ENCODE assay signal across 15 mouse cellular contexts in the genomic region with DNA sequence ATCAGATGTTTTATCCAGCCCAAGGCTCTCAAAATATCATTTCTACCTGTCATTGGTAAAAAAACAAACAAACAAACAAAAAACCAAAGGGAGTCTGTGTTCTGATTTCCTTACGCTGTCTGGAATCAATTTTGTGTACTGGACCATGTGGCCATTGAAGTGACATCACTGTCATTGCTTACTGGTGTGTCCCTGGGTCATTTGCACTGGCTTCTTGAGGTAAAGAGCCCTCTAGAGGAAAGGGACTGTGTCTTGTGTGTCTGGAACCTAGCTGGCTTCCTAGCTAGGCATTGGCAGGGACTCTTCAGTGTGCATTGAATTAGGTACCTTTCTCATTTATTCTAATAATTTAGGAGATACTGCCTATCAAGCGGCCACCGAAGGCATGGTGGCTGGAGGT.
DNase-seq lines count a peak whose midpoint lies in the region; ATAC-seq and TF ChIP-seq lines count a peak whose summit lies in the region.
"Had no signal": no experiment of that assay in that cellular context is flagged by ENCODE, and none has a peak within 500 bp of the region (broad histone marks: within the 10 kb centered on the region; RNA-seq: fewer than 3 reads in every experiment).

No protein-coding gene starts in this region.

- H3K4me3 ChIP-seq in heart, adult 2 months = no peak overlapping the region
- no peak overlapping the region for H3K4me3 ChIP-seq in lung, embryonic 14.5 days (ENCODE audit: low read depth, low read length)
- H3K4me3 ChIP-seq in bone marrow, adult 2 months (replicated peaks; ENCODE audit: control insufficient read depth, low read depth, low read length) = no peak overlapping the region
- H3K4me3 ChIP-seq: heart, embryonic 13.5 days; hindbrain, embryonic 13.5 days; neural tube, embryonic 15.5 days had no signal

- H3K9ac ChIP-seq in heart, adult 2 months (ENCODE audit: low read depth, low read length) = no peak overlapping the region
- H3K9ac ChIP-seq in lung, embryonic 14.5 days = no peak overlapping the region
- H3K9ac ChIP-seq: heart, embryonic 13.5 days; hindbrain, embryonic 13.5 days; neural tube, embryonic 15.5 days had no signal

- H3K9me3 ChIP-seq in lung, embryonic 14.5 days (ENCODE audit: low read depth, low read length) = no peaks in the 10 kb centered on the region
- H3K9me3 ChIP-seq: heart, embryonic 13.5 days; hindbrain, embryonic 13.5 days; neural tube, embryonic 15.5 days had no signal

- WGBS in heart, adult 2 months = 91% methylated on average over 3 of the region's 3 CpGs
- WGBS in lung, embryonic 14.5 days = 89% methylated on average over 3 of the region's 3 CpGs
- 78% methylated on average over 3 of the region's 3 CpGs for WGBS in bone marrow, adult 2 months

- no peak for DNase-seq in heart, adult 2 months
- no peak for DNase-seq in heart, postnatal 14 days
- DNase-seq in lung, embryonic 14.5 days = no peak
- no peak for DNase-seq in lung, postnatal 36 days
- DNase-seq in retina, postnatal 1 day = peak; percentile 72
- no peak for DNase-seq in testis, postnatal 10 days (ENCODE audit: low spot score)
- DNase-seq: cerebellum, adult 11-12 months; gastrocnemius, postnatal 14 days; layer of hippocampus, adult 9-11 months; right cerebral cortex, postnatal 14 days; thymus, postnatal 25 days had no signal

- H3K4me1 ChIP-seq in heart, adult 2 months (ENCODE audit: control insufficient read depth, insufficient read depth, low read length) = peaks cover 10% of the 10 kb centered on the region
- 0 out of 2 replicates have a peak, but pooled peaks cover 17% of the 10 kb centered on the region for H3K4me1 ChIP-seq in lung, embryonic 14.5 days (ENCODE audit: insufficient read depth)
- peaks cover 4% of the 10 kb centered on the region for H3K4me1 ChIP-seq in bone marrow, adult 2 months (ENCODE audit: control insufficient read depth, insufficient read depth, low read length)

- no peak overlapping the region for H3K27ac ChIP-seq in heart, adult 2 months
- no peak overlapping the region for H3K27ac ChIP-seq in lung, embryonic 14.5 days (ENCODE audit: low read depth)
- H3K27ac ChIP-seq in bone marrow, adult 2 months (ENCODE audit: control insufficient read depth, insufficient read depth, low read depth, low read length, poor library complexity) = no peak overlapping the region
- H3K27ac ChIP-seq: heart, embryonic 13.5 days; hindbrain, embryonic 13.5 days; neural tube, embryonic 15.5 days had no signal

- H3K36me3 ChIP-seq in heart, adult 2 months (ENCODE audit: control insufficient read depth, insufficient read depth, low read length) = no peaks in the 10 kb centered on the region; the same call in 1 of the 2 replicates
- H3K36me3 ChIP-seq in lung, embryonic 14.5 days (ENCODE audit: insufficient read depth) = no peaks in the 10 kb centered on the region
- H3K36me3 ChIP-seq: heart, embryonic 13.5 days; hindbrain, embryonic 13.5 days; neural tube, embryonic 15.5 days had no signal

- peak; percentile 56 for TF ChIP-seq CTCF in heart, adult 2 months (IDR thresholded peaks at IDR 0.05)
- 0 out of 2 replicates have a peak, but pooled peaks have one; percentile 35 for TF ChIP-seq CTCF in lung, embryonic 14.5 days (IDR thresholded peaks at IDR 0.05; ENCODE audit: low read depth)
- TF ChIP-seq CTCF in bone marrow, adult 2 months (IDR thresholded peaks at IDR 0.05; ENCODE audit: control insufficient read depth, insufficient read depth, low read length) = 0 out of 2 replicates have a peak, but pooled peaks have one; percentile 10

- no peak for TF ChIP-seq POLR2A in heart, adult 2 months (IDR thresholded peaks at IDR 0.05; ENCODE audit: insufficient read depth, low read depth, low read length)
- TF ChIP-seq POLR2A in bone marrow, adult 2 months (IDR thresholded peaks at IDR 0.05; ENCODE audit: borderline replicate concordance, control insufficient read depth, low read depth, low read length) = no peak

- H3K4me2 ChIP-seq in lung, embryonic 14.5 days = no peak overlapping the region
- H3K4me2 ChIP-seq: heart, embryonic 13.5 days; hindbrain, embryonic 13.5 days; neural tube, embryonic 15.5 days had no signal

- no peak for TF ChIP-seq EP300 in heart, adult 2 months (IDR thresholded peaks at IDR 0.05; ENCODE audit: insufficient read depth, low read depth, low read length)

- ATAC-seq in lung, embryonic 14.5 days (ENCODE audit: insufficient read depth) = no peak

- intact Hi-C loops in heart, adult 2 months (cut with DNase I) = loop anchor here (2.0 to 5.0 kb wide), 3 partner anchors 98 to 192 kb away; a partner anchor contains a TSS
- intact Hi-C loops in heart, postnatal 14 days (cut with DNase I) = loop anchor here (2.0 to 5.0 kb wide), 3 partner anchors 67 to 192 kb away; no protein-coding TSS in a partner anchor

- H3K79me2 ChIP-seq in heart, adult 2 months (replicated peaks; ENCODE audit: control insufficient read depth, insufficient read depth, low read length) = no peaks in the 10 kb centered on the region

- no peaks in the 10 kb centered on the region for H3K27me3 ChIP-seq in heart, adult 2 months (ENCODE audit: control insufficient read depth, insufficient read depth, low read length)
- no peaks in the 10 kb centered on the region for H3K27me3 ChIP-seq in lung, embryonic 14.5 days (ENCODE audit: insufficient read depth, low read length)
- H3K27me3 ChIP-seq: heart, embryonic 13.5 days; hindbrain, embryonic 13.5 days; neural tube, embryonic 15.5 days had no signal
